In genomic region chr1:75610553-75610952, GRCm38 (mm10) we compare ENCODE assay signal across 23 mouse cellular contexts.
DNase-seq lines count a peak whose midpoint lies in the region; ATAC-seq lines count a peak whose summit lies in the region.
"Had no signal": no experiment of that assay in that cellular context is flagged by ENCODE, and none has a peak within 500 bp of the region (broad histone marks: within the 10 kb centered on the region; RNA-seq: fewer than 3 reads in every experiment).

No protein-coding gene starts in this region.

- H3K4me2 ChIP-seq in forebrain, embryonic 15.5 days (replicated peaks), result no peak overlapping the region
- H3K4me2 ChIP-seq in forebrain, embryonic 14.5 days (ENCODE audit: low read length), result no peak overlapping the region
- no peak overlapping the region for H3K4me2 ChIP-seq in hindbrain, embryonic 16.5 days (ENCODE audit: low read length)
- H3K4me2 ChIP-seq: heart, embryonic 13.5 days; neural tube, embryonic 15.5 days had no signal

- H3K4me3 ChIP-seq in forebrain, embryonic 10.5 days, result no peak overlapping the region
- H3K4me3 ChIP-seq in forebrain, embryonic 15.5 days, result no peak overlapping the region
- no peak overlapping the region for H3K4me3 ChIP-seq in embryonic facial prominence, embryonic 10.5 days
- no peak overlapping the region for H3K4me3 ChIP-seq in forebrain, embryonic 14.5 days (ENCODE audit: low read depth, low read length)
- H3K4me3 ChIP-seq in hindbrain, embryonic 16.5 days (ENCODE audit: low read length), result no peak overlapping the region
- H3K4me3 ChIP-seq: gastrocnemius, adult 2 months; heart, embryonic 13.5 days; myocyte; neural tube, embryonic 15.5 days had no signal

- intact Hi-C loops in heart, postnatal 14 days (cut with DNase I), result no loop called here

- no peaks in the 10 kb centered on the region for H3K36me3 ChIP-seq in forebrain, embryonic 10.5 days (replicated peaks)
- H3K36me3 ChIP-seq in forebrain, embryonic 15.5 days, result no peaks in the 10 kb centered on the region
- H3K36me3 ChIP-seq in embryonic facial prominence, embryonic 10.5 days (replicated peaks), result no peaks in the 10 kb centered on the region
- no peaks in the 10 kb centered on the region for H3K36me3 ChIP-seq in forebrain, embryonic 14.5 days (ENCODE audit: control insufficient read depth, insufficient read depth, low read length)
- H3K36me3 ChIP-seq in hindbrain, embryonic 16.5 days (ENCODE audit: control insufficient read depth, insufficient read depth, low read length), result no peaks in the 10 kb centered on the region
- H3K36me3 ChIP-seq: G1E; heart, embryonic 13.5 days; neural tube, embryonic 15.5 days had no signal

- no peaks in the 10 kb centered on the region for H3K27me3 ChIP-seq in forebrain, embryonic 10.5 days (ENCODE audit: poor library complexity, severe bottlenecking)
- H3K27me3 ChIP-seq in forebrain, embryonic 15.5 days, result no peaks in the 10 kb centered on the region
- no peaks in the 10 kb centered on the region for H3K27me3 ChIP-seq in embryonic facial prominence, embryonic 10.5 days (replicated peaks; ENCODE audit: low read depth, poor library complexity, severe bottlenecking)
- H3K27me3 ChIP-seq in forebrain, embryonic 14.5 days (replicated peaks; ENCODE audit: control insufficient read depth, insufficient read depth, low read length), result no peaks in the 10 kb centered on the region
- H3K27me3 ChIP-seq in hindbrain, embryonic 16.5 days (replicated peaks; ENCODE audit: control insufficient read depth, insufficient read depth, low read length), result no peaks in the 10 kb centered on the region
- H3K27me3 ChIP-seq: heart, embryonic 13.5 days; neural tube, embryonic 15.5 days had no signal

- H3K4me1 ChIP-seq in forebrain, embryonic 10.5 days, result peaks cover 41% of the 10 kb centered on the region
- peaks cover 20% of the 10 kb centered on the region for H3K4me1 ChIP-seq in forebrain, embryonic 15.5 days
- peaks cover 29% of the 10 kb centered on the region for H3K4me1 ChIP-seq in embryonic facial prominence, embryonic 10.5 days
- H3K4me1 ChIP-seq in forebrain, embryonic 14.5 days (ENCODE audit: control insufficient read depth, insufficient read depth, low read length), result peaks cover 8% of the 10 kb centered on the region; the same call in 1 of the 2 replicates
- H3K4me1 ChIP-seq in hindbrain, embryonic 16.5 days (ENCODE audit: control insufficient read depth, insufficient read depth, low read depth, low read length), result peaks cover 2% of the 10 kb centered on the region

- DNase-seq in forebrain, embryonic 10.5 days (ENCODE audit: extremely low spot score, low spot score), result no peak
- DNase-seq in embryonic facial prominence, embryonic 10.5 days (ENCODE audit: low spot score), result no peak
- peak; percentile 48 for DNase-seq in forebrain, embryonic 14.5 days (ENCODE audit: low spot score)
- DNase-seq in kidney, postnatal 14 days, result no peak
- DNase-seq in lung, adult 18-20 months, result no peak
- DNase-seq in heart, postnatal 14 days, result no peak
- DNase-seq: cerebellum, postnatal 10 days; embryo, embryonic 11 days; gastrocnemius, adult 2 months; heart, adult 11 months; kidney, adult 18-20 months; kidney, postnatal 4 days; left cerebral cortex, postnatal 4 days; thymus, postnatal 25 days had no signal

- no peak for ATAC-seq in forebrain, embryonic 15.5 days (replicated peaks)
- no peak for ATAC-seq in forebrain, embryonic 14.5 days
- ATAC-seq in hindbrain, embryonic 16.5 days, result 0 out of 2 replicates have a peak, but pooled peaks have one; percentile 26
- ATAC-seq: CD4-positive, CD25-positive, alpha-beta regulatory T cell, adult 4 months; lung, postnatal 0 days had no signal

- H3K9ac ChIP-seq in forebrain, embryonic 15.5 days (replicated peaks), result no peak overlapping the region
- no peak overlapping the region for H3K9ac ChIP-seq in forebrain, embryonic 14.5 days (ENCODE audit: low read length)
- no peak overlapping the region for H3K9ac ChIP-seq in hindbrain, embryonic 16.5 days (ENCODE audit: low read depth, low read length)
- H3K9ac ChIP-seq: heart, embryonic 13.5 days; liver, embryonic 14.5 days; neural tube, embryonic 15.5 days had no signal

- peak overlapping the region; percentile 72 for H3K27ac ChIP-seq in forebrain, embryonic 10.5 days
- no peak overlapping the region; the same call in 1 of the 2 replicates for H3K27ac ChIP-seq in forebrain, embryonic 15.5 days (replicated peaks)
- peak overlapping the region; percentile 44; the same call in 1 of the 2 replicates for H3K27ac ChIP-seq in embryonic facial prominence, embryonic 10.5 days (replicated peaks)
- no peak overlapping the region for H3K27ac ChIP-seq in forebrain, embryonic 14.5 days (ENCODE audit: low read depth, low read length)
- no peak overlapping the region; the same call in 1 of the 2 replicates for H3K27ac ChIP-seq in hindbrain, embryonic 16.5 days (ENCODE audit: low read depth, low read length)
- H3K27ac ChIP-seq: gastrocnemius, adult 2 months; heart, embryonic 13.5 days; liver, embryonic 14.5 days; neural tube, embryonic 15.5 days had no signal

- WGBS in forebrain, embryonic 10.5 days, result 37% methylated on average over 8 of the region's 8 CpGs
- 24% methylated on average over 8 of the region's 8 CpGs for WGBS in forebrain, embryonic 15.5 days
- WGBS in embryonic facial prominence, embryonic 10.5 days, result 40% methylated on average over 8 of the region's 8 CpGs
- WGBS in forebrain, embryonic 14.5 days, result 23% methylated on average over 8 of the region's 8 CpGs
- 37% methylated on average over 8 of the region's 8 CpGs for WGBS in hindbrain, embryonic 16.5 days

- H3K9me3 ChIP-seq in forebrain, embryonic 10.5 days, result no peaks in the 10 kb centered on the region
- H3K9me3 ChIP-seq in forebrain, embryonic 15.5 days, result no peaks in the 10 kb centered on the region
- no peaks in the 10 kb centered on the region for H3K9me3 ChIP-seq in embryonic facial prominence, embryonic 10.5 days
- H3K9me3 ChIP-seq in forebrain, embryonic 14.5 days (replicated peaks; ENCODE audit: control insufficient read depth, low read length), result no peaks in the 10 kb centered on the region
- H3K9me3 ChIP-seq in hindbrain, embryonic 16.5 days (ENCODE audit: control insufficient read depth, low read length), result no peaks in the 10 kb centered on the region
- H3K9me3 ChIP-seq: G1E; heart, embryonic 13.5 days; neural tube, embryonic 15.5 days had no signal

Comparison
In these comparisons a context has a peak if more than half of its experiments do, and no peak if none do; other contexts are left out.
1. H3K27ac ChIP-seq: peak in forebrain, embryonic 10.5 days (single experiment) and embryonic facial prominence, embryonic 10.5 days (single experiment); none in forebrain, embryonic 15.5 days (single experiment), forebrain, embryonic 14.5 days (single experiment) and hindbrain, embryonic 16.5 days (single experiment).